ENCODE assay signal across 20 mouse cellular contexts in genomic region chr5:100012599-100012998, GRCm38 (mm10). TPM values are rescaled to one million over a fixed set of nuclear protein-coding genes. Genes with fewer than 3 reads are reported as not detected.
"Had no signal": no experiment of that assay in that cellular context is flagged by ENCODE, and none has a peak within 500 bp of the region (broad histone marks: within the 10 kb centered on the region; RNA-seq: fewer than 3 reads in every experiment).

No protein-coding gene starts in this region.

- H3K27ac ChIP-seq: kidney, postnatal 0 days; layer of hippocampus, adult 2 months; liver, embryonic 13.5 days; midbrain, embryonic 12.5 days; midbrain, embryonic 15.5 days; neural tube, embryonic 12.5 days; neural tube, embryonic 15.5 days; stomach, postnatal 0 days had no signal

- DNase-seq: kidney, postnatal 25 days; layer of hippocampus, adult 9-11 months; liver, embryonic 13.5 days; lung, adult 2 months; lung, postnatal 14 days; lung, postnatal 4 days; right cerebral cortex, adult 18-20 months; right cerebral cortex, postnatal 14 days; right cerebral cortex, postnatal 4 days; thymus, adult 2 months; thymus, postnatal 14 days; thymus, postnatal 4 days had no signal

- H3K4me1 ChIP-seq: liver, embryonic 13.5 days; midbrain, embryonic 12.5 days; midbrain, embryonic 15.5 days; neural tube, embryonic 12.5 days; neural tube, embryonic 15.5 days had no signal

- H3K36me3 ChIP-seq: liver, embryonic 13.5 days; midbrain, embryonic 12.5 days; midbrain, embryonic 15.5 days; neural tube, embryonic 12.5 days; neural tube, embryonic 15.5 days had no signal

- H3K9ac ChIP-seq: liver, embryonic 13.5 days; midbrain, embryonic 12.5 days; midbrain, embryonic 15.5 days; neural tube, embryonic 12.5 days; neural tube, embryonic 15.5 days had no signal

- H3K9me3 ChIP-seq: liver, embryonic 13.5 days; midbrain, embryonic 12.5 days; midbrain, embryonic 15.5 days; neural tube, embryonic 12.5 days; neural tube, embryonic 15.5 days had no signal

- H3K27me3 ChIP-seq: midbrain, embryonic 12.5 days; midbrain, embryonic 15.5 days; neural tube, embryonic 12.5 days; neural tube, embryonic 15.5 days had no signal

- H3K4me3 ChIP-seq: layer of hippocampus, adult 2 months; liver, embryonic 13.5 days; midbrain, embryonic 12.5 days; midbrain, embryonic 15.5 days; neural tube, embryonic 12.5 days; neural tube, embryonic 15.5 days had no signal

- H3K4me2 ChIP-seq: liver, embryonic 13.5 days; midbrain, embryonic 12.5 days; midbrain, embryonic 15.5 days; neural tube, embryonic 12.5 days; neural tube, embryonic 15.5 days had no signal

- ATAC-seq: midbrain, embryonic 15.5 days had no signal

RNA-seq across cellular contexts. Expression of gene 4930524J08Rik, which starts 33.7 kb away (rescaled TPM):
- total RNA-seq: liver, adult 2 months had no signal
